Mouse (Mus musculus) embryonic fibroblast, embryonic 13.5 days (primary cell): ENCODE results near the gene Acap3. TPM values are rescaled to one million over a fixed set of nuclear protein-coding genes. Genes with fewer than 3 reads are reported as not detected.

Experiments used
- H3K27ac ChIP-seq: 2 replicates; pipeline ENCODE4 v1.5.1; 2012; ENCODE audit warnings: low read length, control low read depth, inconsistent platforms; ENCODE audit not compliant: insufficient read depth
- H3K4me1 ChIP-seq: 2 replicates; pipeline ENCODE4 v1.6.1; 2011; ENCODE audit warnings: low read length; ENCODE audit not compliant: control insufficient read depth, insufficient read depth
- H3K4me3 ChIP-seq: 2 replicates; pipeline ENCODE4 v1.5.1; 2011; ENCODE audit warnings: mild to moderate bottlenecking, control low read depth, low read length; ENCODE audit not compliant: insufficient read depth
- CTCF ChIP-seq: IDR thresholded peaks from 2 replicates; pipeline ENCODE4 v1.5.1; 2011; ENCODE audit warnings: mild to moderate bottlenecking, control low read depth, low read length, moderate library complexity, borderline replicate concordance; ENCODE audit not compliant: insufficient read depth
- POLR2A ChIP-seq: IDR thresholded peaks from 2 replicates; pipeline ENCODE4 v1.6.1; 2011; ENCODE audit warnings: low read depth, mild to moderate bottlenecking, control low read depth, low read length, moderate library complexity
- polyA plus RNA-seq: library from polyadenylated mRNA; stranded (reverse); fragments of >200 nt; gene quantifications from 2 replicates; pipeline ENCODE4 v1.2.4, GENCODE M21; 2011; ENCODE audit warnings: low read depth; ENCODE audit not compliant: missing spikeins, insufficient read length

Gene Acap3
- polyA plus RNA-seq, 1 experiment = 18.1 TPM

DNA sequence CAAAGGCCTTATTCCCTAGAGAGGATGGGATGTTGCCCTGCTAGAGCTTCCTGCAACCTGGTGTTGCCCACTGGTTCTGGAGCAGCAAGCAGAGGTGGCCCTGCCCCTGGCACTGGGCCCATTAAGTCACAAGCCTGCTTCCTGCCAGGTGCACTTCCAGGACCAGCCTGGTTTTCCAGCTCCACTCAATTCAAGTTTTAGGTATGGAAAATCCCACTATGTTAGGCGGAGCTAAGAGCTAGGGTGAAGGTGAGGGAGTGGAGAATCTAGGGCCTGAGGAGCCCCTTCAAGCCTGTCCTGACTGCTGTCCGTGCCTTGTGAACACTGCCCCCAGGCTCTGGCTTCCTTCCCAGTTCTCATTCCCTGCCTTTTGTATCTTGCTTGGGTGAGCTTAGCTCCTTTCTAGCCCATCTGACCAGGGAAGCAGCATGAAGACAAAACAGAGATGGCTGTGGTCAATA, 39.6 kb upstream of the Acap3 start:
- Histone ChIP-seq H3K4me1 (peaks cover 6% of the 10 kb centered on the region; the same call in 1 of the 2 replicates), H3K27ac (no peak overlapping the region), H3K4me3 (no peak overlapping the region)
- TF ChIP-seq POLR2A (no peak), CTCF (no peak)

- TF ChIP-seq POLR2A = no peak
- TF ChIP-seq CTCF = no peak
- H3K27ac ChIP-seq = no peak overlapping the region
- H3K4me3 ChIP-seq = no peak overlapping the region
- peaks cover 6% of the 10 kb centered on the region; the same call in 1 of the 2 replicates for H3K4me1 ChIP-seq
Observed at GRCm38 (mm10) chr4:155853421-155853820, 38.2 kb upstream of the Acap3 start.

- Histone ChIP-seq H3K27ac (no peak overlapping the region), H3K4me3 (no peak overlapping the region)
- TF ChIP-seq CTCF (no peak), POLR2A (no peak)
Observed at GRCm38 (mm10) chr4:155854991-155855390, 36.6 kb upstream of the Acap3 start.

GRCm38 (mm10) chr4:155856071-155856470, 35.6 kb upstream of the Acap3 start:
- Histone ChIP-seq H3K4me1 (no peaks in the 10 kb centered on the region; the same call in 1 of the 2 replicates), H3K27ac (no peak overlapping the region), H3K4me3 (no peak overlapping the region)
- no peak for TF ChIP-seq POLR2A
- TF ChIP-seq CTCF = no peak

More at GRCm38 (mm10) chr4:155854991-155855390, 36.6 kb upstream of the Acap3 start:
- H3K4me1 ChIP-seq = no peaks in the 10 kb centered on the region; the same call in 1 of the 2 replicates

- Histone ChIP-seq H3K4me3 (no peak overlapping the region), H3K4me1 (no peaks in the 10 kb centered on the region; the same call in 1 of the 2 replicates), H3K27ac (no peak overlapping the region)
- TF ChIP-seq POLR2A (no peak), CTCF (no peak)
Observed at GRCm38 (mm10) chr4:155856881-155857280, 34.7 kb upstream of the Acap3 start.

DNA sequence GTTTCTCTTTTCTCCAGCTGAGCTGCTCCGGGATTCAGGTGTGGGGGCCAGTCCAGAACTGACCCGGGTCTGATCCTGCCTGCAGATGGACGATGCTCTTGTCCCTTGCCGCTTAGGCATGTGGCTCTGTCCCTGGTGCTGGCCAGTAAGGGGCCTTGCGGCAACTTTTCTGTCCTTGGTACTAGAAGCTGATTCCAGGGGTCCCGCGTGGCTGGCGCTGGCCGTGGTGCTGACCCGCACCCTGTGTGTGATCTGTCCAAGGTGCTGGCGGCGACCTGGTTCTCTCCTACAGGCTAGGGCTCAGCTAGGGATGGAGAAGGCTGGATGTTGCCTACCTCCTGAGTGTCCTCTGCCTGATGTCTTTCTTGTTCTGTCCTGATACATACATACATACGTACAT, 32.3 kb upstream of the Acap3 start:
- no peak overlapping the region for H3K27ac ChIP-seq
- no peak overlapping the region for H3K4me3 ChIP-seq
- no peaks in the 10 kb centered on the region for H3K4me1 ChIP-seq
- no peak for TF ChIP-seq POLR2A
- no peak for TF ChIP-seq CTCF

DNA sequence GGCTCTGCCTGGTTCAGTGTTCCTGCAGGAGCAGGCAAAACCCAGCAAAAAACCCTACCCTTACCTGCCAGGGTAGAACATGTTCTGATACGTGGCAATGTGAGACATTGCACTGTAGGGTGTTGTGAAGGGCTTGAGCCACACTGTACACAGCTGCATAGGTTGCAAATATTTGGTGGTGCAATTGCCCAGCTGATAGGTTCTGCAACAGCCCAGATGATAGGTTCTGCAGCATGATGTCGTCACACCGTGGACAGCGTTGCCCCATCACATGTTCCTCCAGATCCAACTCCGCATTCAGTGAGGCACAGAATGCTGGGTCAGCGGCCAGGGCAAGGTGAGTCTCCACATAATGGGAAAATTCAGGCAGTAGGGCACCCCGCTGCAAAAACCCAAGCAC, 29.8 kb upstream of the Acap3 start:
- TF ChIP-seq CTCF = no peak
- TF ChIP-seq POLR2A = no peak
- Histone ChIP-seq H3K27ac (no peak overlapping the region), H3K4me1 (no peaks in the 10 kb centered on the region), H3K4me3 (no peak overlapping the region)

GRCm38 (mm10) chr4:155863001-155863400, 28.6 kb upstream of the Acap3 start, which contains the start of gene Tas1r3:
Gene Tas1r3 (minus strand): TSS chr4:155863362.
- no peaks in the 10 kb centered on the region for H3K4me1 ChIP-seq
- H3K4me3 ChIP-seq = no peak within 1 kb of the TSS
- H3K27ac ChIP-seq = no peak within 1 kb of the TSS
- TF ChIP-seq CTCF (no peak), POLR2A (no peak)

DNA sequence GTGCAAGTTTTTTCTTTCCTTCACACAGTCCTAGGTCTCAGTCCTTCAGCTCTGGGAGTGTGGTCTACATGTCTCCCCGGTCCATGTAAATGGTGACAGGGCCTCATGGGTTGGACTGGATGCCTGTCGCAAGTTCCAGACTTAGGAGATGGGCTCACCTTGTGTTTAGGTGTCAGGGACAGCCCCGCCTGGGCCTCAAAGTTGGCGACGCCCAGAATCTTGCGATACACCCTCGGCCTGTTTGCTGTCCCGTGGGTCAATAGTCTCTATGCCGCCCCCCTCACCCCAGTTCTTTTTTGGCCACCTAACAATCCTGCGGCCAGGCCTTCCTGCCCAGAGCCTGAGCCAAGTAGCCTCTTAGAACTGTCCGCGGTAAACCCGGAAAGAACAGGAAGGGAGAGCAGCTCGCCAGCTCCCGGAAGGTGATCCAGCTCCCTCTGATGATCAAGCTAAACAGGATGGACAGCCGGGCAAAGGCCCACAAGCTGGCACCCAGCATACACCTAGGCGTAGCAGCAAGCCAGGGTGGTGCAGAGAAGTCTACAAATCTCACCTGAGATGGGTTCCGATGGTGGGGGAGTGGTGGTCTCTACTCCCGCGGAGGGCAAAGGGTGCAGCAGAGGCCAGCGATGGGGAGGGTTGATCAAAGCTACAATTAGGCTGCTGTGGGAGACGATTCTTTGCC, 22.9 kb upstream of the Acap3 start:
- no peak for TF ChIP-seq CTCF
- no peak for TF ChIP-seq POLR2A
- H3K4me3 ChIP-seq = peak overlapping the region; percentile 87
- H3K27ac ChIP-seq = no peak overlapping the region
- H3K4me1 ChIP-seq = 0 out of 2 replicates have a peak, but pooled peaks cover 2% of the 10 kb centered on the region

DNA sequence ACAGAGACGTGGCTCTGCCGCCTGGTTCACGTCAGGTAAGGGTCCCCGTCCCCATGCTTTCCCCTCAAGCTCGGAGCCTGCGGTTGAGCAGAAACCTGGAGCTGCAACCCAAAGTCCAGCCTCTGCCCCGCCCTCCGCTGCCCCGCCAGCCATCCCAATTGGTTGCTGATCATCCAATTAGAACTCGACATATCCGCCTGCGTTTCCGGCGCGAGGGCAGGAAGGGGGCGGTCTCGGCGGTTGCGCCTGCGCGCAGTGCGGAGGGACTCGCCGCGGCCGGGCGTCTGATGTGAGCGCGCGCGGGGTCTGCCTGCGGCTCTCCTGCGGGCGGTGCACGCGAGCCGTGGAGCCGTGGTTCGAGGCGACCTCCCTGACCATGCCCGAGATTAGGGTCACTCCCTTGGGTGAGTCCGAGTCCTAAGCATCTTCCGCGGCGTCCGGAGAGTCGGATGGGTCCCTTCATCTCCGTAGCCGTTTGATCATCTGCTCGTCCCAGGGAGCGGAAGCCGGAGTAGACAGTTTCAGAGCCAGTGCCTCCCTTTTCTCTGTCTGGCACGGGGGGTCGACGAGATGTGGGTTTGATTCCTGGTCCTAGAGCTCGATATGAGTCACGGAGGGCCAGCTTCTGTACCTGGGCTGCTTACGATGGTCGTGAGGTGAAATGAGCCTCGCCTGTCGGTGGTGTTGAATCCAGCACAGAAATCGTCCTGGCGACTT, 22.1 kb upstream of the Acap3 start, which contains the start of the genes Cptp and Ints11:
Gene Cptp, minus strand, starts transcription at position 124 of the 717 bp plus-strand sequence.
Gene Ints11, plus strand, starts transcription at position 230 of the 717 bp plus-strand sequence.
- TF ChIP-seq POLR2A (peak; percentile 63), CTCF (no peak)
- Histone ChIP-seq H3K4me1 (0 out of 2 replicates have a peak, but pooled peaks cover 2% of the 10 kb centered on the region), H3K4me3 (peak within 1 kb of the TSS; percentile 92), H3K27ac (no peak within 1 kb of the TSS)
